Mouse (Mus musculus) monocyte, adult 5-6 weeks (primary cell): ENCODE measurements around the gene Sbpl. TPM values are rescaled to one million over a fixed set of nuclear protein-coding genes. Genes with fewer than 3 reads are reported as not detected.
"Not testable (repeated sequence)": the region's sequence is repeated elsewhere in the genome, so short reads cannot be mapped to it uniquely, and the experiment has no call there.

Experiments
- ATAC-seq: fragments of 153-309, 156-312 bp; replicated peaks from 2 replicates; pipeline ENCODE4 v1.8.0; 2017; ENCODE audit warnings: mild to moderate bottlenecking; ENCODE audit not compliant: low TSS enrichment, insufficient number of reproducible peaks, severe bottlenecking, poor library complexity, low FRiP score
- total RNA-seq: library from RNA; stranded (forward); fragments of 200-1000, 200-491, 200-594 nt; gene quantifications from 3 replicates; pipeline ENCODE4 v1.2.3, GENCODE M21; 2017

The Sbpl gene
- total RNA-seq, 1 experiment from 2014 or later, result not detected

GRCm38 (mm10) chr17:23966658-23967401 is 11.8 kb upstream of the Sbpl start:
- ATAC-seq, result peak; percentile 89

GRCm38 (mm10) chr17:23965805-23966425 is 10.8 kb upstream of the Sbpl start:
- ATAC-seq, result no peak

GRCm38 (mm10) chr17:23961573-23962122 is 6.6 kb upstream of the Sbpl start:
- no peak for ATAC-seq

GRCm38 (mm10) chr17:23960084-23960738 is 5.1 kb upstream of the Sbpl start:
- peak; percentile 86 for ATAC-seq

GRCm38 (mm10) chr17:23950828-23951227 is 4.2 kb downstream of the Sbpl start:
- ATAC-seq, result not testable (repeated sequence)

GRCm38 (mm10) chr17:23949068-23949467 is 6.0 kb downstream of the Sbpl start:
- no peak for ATAC-seq

- ATAC-seq, result not testable (repeated sequence)
Observed at GRCm38 (mm10) chr17:23947486-23947885, 7.6 kb downstream of the Sbpl start.

- no peak for ATAC-seq
Observed at GRCm38 (mm10) chr17:23941372-23941771, 13.7 kb downstream of the Sbpl start, which contains the start of gene Sbp. Sbp (plus strand) TSS chr17:23941672.

GRCm38 (mm10) chr17:23931157-23931556 is 23.9 kb downstream of the Sbpl start:
- ATAC-seq, result no peak

GRCm38 (mm10) chr17:23925090-23925493 is 30.0 kb downstream of the Sbpl start:
- peak; percentile 55 for ATAC-seq

- ATAC-seq, result peak; percentile 94
Observed at GRCm38 (mm10) chr17:23924531-23925007, 30.5 kb downstream of the Sbpl start.

- ATAC-seq, result not testable (repeated sequence)
Observed at GRCm38 (mm10) chr17:23917158-23917557, 37.9 kb downstream of the Sbpl start, which contains the start of gene Dcpp3. Dcpp3 (plus strand) TSS chr17:23917458.

Other genes starting within 250 kb of the Sbpl start
- gene 1520401A03Rik, start 232.5 kb downstream of the Sbpl start, total RNA-seq, result not detected in 3 replicates
- gene Pkmyt1, start 228.9 kb downstream of the Sbpl start, total RNA-seq, result 0.86 to 3.7 TPM (median 2.6 TPM) in 3 replicates
- gene Paqr4, start 214.4 kb downstream of the Sbpl start, total RNA-seq, result 0.38 to 5.1 TPM (median 2.9 TPM) in 3 replicates
- gene Kremen2, start 209.4 kb downstream of the Sbpl start, total RNA-seq, result 0.39 TPM in 1 of 3 replicates, not detected in the others
- gene Flywch1, start 183.7 kb downstream of the Sbpl start, total RNA-seq, result 7.0 to 19.0 TPM (median 8.6 TPM) in 3 replicates
- 2.5 TPM in 1 of 3 replicates, not detected in the others for gene Flywch2, start 169.2 kb downstream of the Sbpl start, total RNA-seq
- gene Srrm2, start 164.7 kb downstream of the Sbpl start, total RNA-seq, result 91.7 to 297 TPM (median 188 TPM) in 3 replicates
- 89.4 to 137 TPM (median 96.5 TPM) in 3 replicates for gene Elob, start 126.1 kb downstream of the Sbpl start, total RNA-seq
- not detected in 3 replicates for gene Prss33, start 119.2 kb downstream of the Sbpl start, total RNA-seq
- gene Prss32, start 111.4 kb downstream of the Sbpl start, total RNA-seq, result not detected in 3 replicates
- not detected in 3 replicates for gene Prss41, start 111.1 kb downstream of the Sbpl start, total RNA-seq
- not detected in 3 replicates for gene Prss21, start 87.2 kb downstream of the Sbpl start, total RNA-seq
- gene Dcpp1, start 74.4 kb downstream of the Sbpl start, total RNA-seq, result not detected in 3 replicates
- gene Dcpp2, start 74.4 kb downstream of the Sbpl start, total RNA-seq, result not detected in 3 replicates
- gene Dcpp3, start 37.8 kb downstream of the Sbpl start, total RNA-seq, result not detected in 3 replicates
- not detected in 3 replicates for gene Sbp, start 13.6 kb downstream of the Sbpl start, total RNA-seq
- gene Prss30, start 25.3 kb upstream of the Sbpl start, total RNA-seq, result 0.76 to 1.2 TPM in 2 of 3 replicates, not detected in the other
- not detected in 3 replicates for gene Prss22, start 42.8 kb upstream of the Sbpl start, total RNA-seq
- gene Prss27, start 82.9 kb upstream of the Sbpl start, total RNA-seq, result not detected in 3 replicates
- 15.4 to 22.7 TPM (median 16.9 TPM) in 3 replicates for gene Kctd5, start 118.2 kb upstream of the Sbpl start, total RNA-seq
- gene Pdpk1, start 195.7 kb upstream of the Sbpl start, total RNA-seq, result 37.3 to 63.3 TPM (median 46.8 TPM) in 3 replicates
- 6.5 to 24.6 TPM (median 24.4 TPM) in 3 replicates for gene Amdhd2, start 208.5 kb upstream of the Sbpl start, total RNA-seq
- 55.6 to 90.6 TPM (median 83.3 TPM) in 3 replicates for gene Atp6v0c, start 214.4 kb upstream of the Sbpl start, total RNA-seq